Mouse (Mus musculus) spleen, adult 2 months (tissue): Measurements from ENCODE around the gene Dhh. TPM values are rescaled to one million over a fixed set of nuclear protein-coding genes. Genes with fewer than 3 reads are reported as not detected.
"Not testable (repeated sequence)": the region's sequence is repeated elsewhere in the genome, so short reads cannot be mapped to it uniquely, and the experiment has no call there.

Source experiments
- DNase-seq, 2 experiments: peaks; one replicate each; pipeline versions ENCODE4 v3.0.0 to v3.0.0-alpha.2; 2012 to 2021; ENCODE audit warnings: low spot score in 2 of 2, low read depth in 1 of 2
- H3K27ac ChIP-seq: fragments of 200-500 bp; 2 replicates; pipeline ENCODE4 v1.5.1; 2012; ENCODE audit warnings: low read length, inconsistent platforms; ENCODE audit not compliant: insufficient read depth
- H3K27me3 ChIP-seq: fragments of 200-500 bp; 2 replicates; pipeline ENCODE4 v1.6.1; 2012; ENCODE audit warnings: mild to moderate bottlenecking, moderate library complexity, low read length, inconsistent platforms; ENCODE audit not compliant: control insufficient read depth, insufficient read depth
- H3K36me3 ChIP-seq: fragments of 200-500 bp; 2 replicates; pipeline ENCODE4 v1.6.1; 2012; ENCODE audit warnings: mild to moderate bottlenecking, low read length, inconsistent platforms; ENCODE audit not compliant: control insufficient read depth, insufficient read depth
- H3K4me1 ChIP-seq: fragments of 200-500 bp; 2 replicates; pipeline ENCODE4 v1.6.1; 2011; ENCODE audit warnings: inconsistent platforms; ENCODE audit not compliant: control insufficient read depth, insufficient read depth, insufficient read length
- H3K4me3 ChIP-seq: fragments of 200-500 bp; 2 replicates; pipeline ENCODE4 v1.5.1; 2011; ENCODE audit warnings: mild to moderate bottlenecking, inconsistent platforms; ENCODE audit not compliant: insufficient read depth, insufficient read length; ENCODE audit errors: extremely low read depth
- CTCF ChIP-seq: fragments of 200-500 bp; IDR thresholded peaks from 2 replicates; pipeline ENCODE4 v1.5.1; 2011; ENCODE audit warnings: mild to moderate bottlenecking, inconsistent platforms; ENCODE audit not compliant: insufficient read depth, insufficient read length, insufficient replicate concordance; ENCODE audit errors: extremely low read depth
- POLR2A ChIP-seq: fragments of 200-500 bp; IDR thresholded peaks from 2 replicates; pipeline ENCODE4 v1.6.1; 2011; ENCODE audit warnings: low read depth, low read length, inconsistent platforms
- WGBS: fragments of 180-500 bp; shearing (Covaris S2); methylation state at CpG from one replicate; pipeline ENCODE4 v1.1.7; 2018; 5-methylcytosine and 5-hydroxymethylcytosine counted together
- polyA plus RNA-seq: library from polyadenylated mRNA; depleted of rRNA; stranded (reverse); fragments of >200 nt; gene quantifications from 2 replicates; pipeline ENCODE4 v1.2.3, GENCODE M21; 2012

Dhh gene
- polyA plus RNA-seq, 1 experiment = 2.3 TPM

GRCm38 (mm10) chr15:98924682-98925081 lies 26.3 kb upstream of the Dhh start:
- 79% methylated on average over 3 of the region's 3 CpGs for WGBS
- H3K27me3 ChIP-seq = no peaks in the 10 kb centered on the region
- DNase-seq = no peak
- TF ChIP-seq POLR2A = no peak
- TF ChIP-seq CTCF = no peak
- H3K36me3 ChIP-seq = no peaks in the 10 kb centered on the region
- H3K27ac ChIP-seq = no peak overlapping the region
- peaks cover 2% of the 10 kb centered on the region; the same call in 1 of the 2 replicates for H3K4me1 ChIP-seq
- no peak overlapping the region for H3K4me3 ChIP-seq

GRCm38 (mm10) chr15:98923031-98923537 lies 24.7 kb upstream of the Dhh start:
- Histone ChIP-seq H3K4me1 (peaks cover 2% of the 10 kb centered on the region; the same call in 1 of the 2 replicates), H3K4me3 (no peak overlapping the region), H3K27me3 (no peaks in the 10 kb centered on the region), H3K27ac (no peak overlapping the region), H3K36me3 (no peaks in the 10 kb centered on the region)
- WGBS = 91% methylated on average over 2 of the region's 2 CpGs
- DNase-seq = no peak
- TF ChIP-seq CTCF = no peak
- TF ChIP-seq POLR2A = no peak

GRCm38 (mm10) chr15:98922581-98922980 lies 24.2 kb upstream of the Dhh start:
- H3K27ac ChIP-seq = no peak overlapping the region
- WGBS = 65% methylated on average over 3 of the region's 3 CpGs
- DNase-seq = no peak
- peaks cover 2% of the 10 kb centered on the region; the same call in 1 of the 2 replicates for H3K4me1 ChIP-seq
- no peak for TF ChIP-seq CTCF
- TF ChIP-seq POLR2A = no peak
- H3K4me3 ChIP-seq = no peak overlapping the region
- H3K27me3 ChIP-seq = no peaks in the 10 kb centered on the region
- H3K36me3 ChIP-seq = no peaks in the 10 kb centered on the region

GRCm38 (mm10) chr15:98921510-98921909 lies 23.2 kb upstream of the Dhh start:
- Histone ChIP-seq H3K4me3 (no peak overlapping the region), H3K27me3 (no peaks in the 10 kb centered on the region), H3K27ac (no peak overlapping the region), H3K4me1 (no peaks in the 10 kb centered on the region; the same call in 1 of the 2 replicates), H3K36me3 (no peaks in the 10 kb centered on the region)
- no peak for DNase-seq
- WGBS = 94% methylated on average over 5 of the region's 5 CpGs
- TF ChIP-seq POLR2A (no peak), CTCF (no peak)

GRCm38 (mm10) chr15:98918499-98918895 lies 20.2 kb upstream of the Dhh start:
- WGBS = 15% methylated on average over 8 of the region's 8 CpGs
- not testable (repeated sequence) for H3K27me3 ChIP-seq, DNase-seq, H3K36me3 ChIP-seq, H3K4me1 ChIP-seq
- Histone ChIP-seq H3K27ac (peak overlapping the region; percentile 83), H3K4me3 (peak overlapping the region; percentile 75)

GRCm38 (mm10) chr15:98917538-98918498 lies 19.5 kb upstream of the Dhh start, which contains the start of gene Lmbr1l:
Gene Lmbr1l, minus strand, starts transcription at chr15:98918231.
- under 1% methylated on average over 78 of the region's 82 CpGs for WGBS
- peak within 1 kb of the TSS; percentile 96 for H3K27ac ChIP-seq
- no peaks in the 10 kb centered on the region; the same call in 1 of the 2 replicates for H3K4me1 ChIP-seq
- DNase-seq = peak; percentile 99
- TF ChIP-seq POLR2A = peak; percentile 79
- TF ChIP-seq CTCF = no peak
- peak within 1 kb of the TSS; percentile 88 for H3K4me3 ChIP-seq
- no peaks in the 10 kb centered on the region for H3K27me3 ChIP-seq
- H3K36me3 ChIP-seq = peaks cover 3% of the 10 kb centered on the region

- peak overlapping the region; percentile 96; the same call in 1 of the 2 replicates for H3K27ac ChIP-seq
- H3K4me3 ChIP-seq = peak overlapping the region; percentile 88
- H3K4me1 ChIP-seq = no peaks in the 10 kb centered on the region; the same call in 1 of the 2 replicates
- no peak for TF ChIP-seq CTCF
- TF ChIP-seq POLR2A = no peak
- peaks cover 9% of the 10 kb centered on the region for H3K36me3 ChIP-seq
- under 1% methylated on average over 14 of the region's 14 CpGs for WGBS
- DNase-seq = no peak
- H3K27me3 ChIP-seq = no peaks in the 10 kb centered on the region
Observed at GRCm38 (mm10) chr15:98917091-98917490, 18.8 kb upstream of the Dhh start.
